Mouse (Mus musculus) embryonic facial prominence, embryonic 11.5 days (tissue): Measurements from ENCODE around the gene Fam25c. TPM values are rescaled to one million over a fixed set of nuclear protein-coding genes. Genes with fewer than 3 reads are reported as not detected.
A peak's percentile ranks its signal among the peaks of the same experiment; 100 is the strongest.
"Not testable (repeated sequence)": the region's sequence is repeated elsewhere in the genome, so short reads cannot be mapped to it uniquely, and the experiment has no call there.

Source experiments
- ATAC-seq: fragments of 200-750 bp; cut with Nextera tagmentation; replicated peaks from 2 replicates; pipeline ENCODE4 v1.8.0; 2017; ENCODE audit warnings: low read depth; ENCODE audit not compliant: insufficient number of reproducible peaks, low FRiP score, low TSS enrichment
- DNase-seq: peaks from one replicate; pipeline ENCODE4 v3.0.0-alpha.2; 2015; ENCODE audit warnings: low spot score
- H3K27ac ChIP-seq: fragments of 300-500 bp; sonication (generic); replicated peaks from 2 replicates; pipeline ENCODE4 v1.5.1; 2014; ENCODE audit warnings: mild to moderate bottlenecking, low read depth, low read length, control low read depth
- H3K27me3 ChIP-seq: fragments of 300-500 bp; sonication (generic); 2 replicates; pipeline ENCODE4 v1.6.1; 2014; ENCODE audit warnings: mild to moderate bottlenecking, low read length, moderate library complexity, mixed read lengths; ENCODE audit not compliant: control insufficient read depth, insufficient read depth
- H3K36me3 ChIP-seq: fragments of 300-500 bp; sonication (generic); replicated peaks from 2 replicates; pipeline ENCODE4 v1.6.1; 2014; ENCODE audit warnings: low read depth, mild to moderate bottlenecking, low read length, moderate library complexity, mixed read lengths; ENCODE audit not compliant: control insufficient read depth, insufficient read depth
- H3K4me1 ChIP-seq: fragments of 300-500 bp; sonication (generic); 2 replicates; pipeline ENCODE4 v1.6.1; 2014; ENCODE audit warnings: low read length, mixed read lengths; ENCODE audit not compliant: control insufficient read depth, insufficient read depth
- H3K4me2 ChIP-seq: fragments of 300-500 bp; sonication (generic); 2 replicates; pipeline ENCODE4 v1.6.1; 2014; ENCODE audit warnings: low read depth, mild to moderate bottlenecking, control low read depth, low read length, moderate library complexity
- H3K4me3 ChIP-seq: fragments of 300-500 bp; sonication (generic); 2 replicates; pipeline ENCODE4 v1.5.1; 2014; ENCODE audit warnings: low read depth, low read length, control low read depth
- H3K9ac ChIP-seq: fragments of 300-500 bp; sonication (generic); replicated peaks from 2 replicates; pipeline ENCODE4 v1.6.1; 2014; ENCODE audit warnings: mild to moderate bottlenecking, control low read depth, low read length
- H3K9me3 ChIP-seq: fragments of 300-500 bp; sonication (generic); replicated peaks from 2 replicates; pipeline ENCODE4 v1.6.1; 2016; ENCODE audit warnings: mild to moderate bottlenecking, low read length, inconsistent platforms, mixed read lengths; ENCODE audit not compliant: control insufficient read depth
- WGBS: fragments of 180-500 bp; shearing (Covaris S2); extraction: QIAGEN DNeasy Blood & Tissue Kit; methylation state at CpG from one replicate; pipeline ENCODE4 v1.1.7; 2014; 5-methylcytosine and 5-hydroxymethylcytosine counted together
- polyA plus RNA-seq: library from polyadenylated mRNA; unstranded; fragments of >200 nt; fragmentation: Nextera tagmentation; extraction: Ambion mirVana; gene quantifications from 2 replicates; pipeline ENCODE4 v1.2.1, GENCODE M21; 2014

Fam25c gene
- polyA plus RNA-seq, 1 experiment from 2014 or later = not detected

DNA sequence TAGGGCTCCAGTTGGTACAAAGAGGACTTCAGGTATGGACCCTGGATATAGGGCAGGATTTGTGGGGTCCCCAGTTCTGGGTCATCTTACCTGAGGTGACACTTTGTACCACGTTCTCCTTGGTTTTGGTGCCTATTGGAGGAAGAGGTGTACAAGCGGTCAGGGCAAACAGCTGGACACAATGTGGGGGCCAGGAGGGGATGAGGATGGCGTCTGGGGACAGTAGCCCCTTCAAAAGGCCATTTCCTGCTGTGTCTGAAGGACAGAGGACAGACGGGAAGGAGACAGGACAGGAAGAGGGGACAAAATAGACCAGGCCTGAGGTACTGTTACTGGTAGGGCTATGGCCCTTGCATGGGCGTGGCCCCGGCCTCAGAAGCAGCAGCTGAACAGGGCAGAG, 18.3 kb upstream of the Fam25c start:
- H3K9me3 ChIP-seq = no peaks in the 10 kb centered on the region
- no peak overlapping the region for H3K27ac ChIP-seq
- H3K9ac ChIP-seq = no peak overlapping the region
- H3K27me3 ChIP-seq = no peaks in the 10 kb centered on the region; the same call in 1 of the 2 replicates
- no peak overlapping the region for H3K4me3 ChIP-seq
- no peaks in the 10 kb centered on the region for H3K4me1 ChIP-seq
- ATAC-seq = no peak
- H3K4me2 ChIP-seq = no peak overlapping the region
- H3K36me3 ChIP-seq = no peaks in the 10 kb centered on the region
- 62% methylated on average over 6 of the region's 6 CpGs for WGBS
- DNase-seq = no peak

DNA sequence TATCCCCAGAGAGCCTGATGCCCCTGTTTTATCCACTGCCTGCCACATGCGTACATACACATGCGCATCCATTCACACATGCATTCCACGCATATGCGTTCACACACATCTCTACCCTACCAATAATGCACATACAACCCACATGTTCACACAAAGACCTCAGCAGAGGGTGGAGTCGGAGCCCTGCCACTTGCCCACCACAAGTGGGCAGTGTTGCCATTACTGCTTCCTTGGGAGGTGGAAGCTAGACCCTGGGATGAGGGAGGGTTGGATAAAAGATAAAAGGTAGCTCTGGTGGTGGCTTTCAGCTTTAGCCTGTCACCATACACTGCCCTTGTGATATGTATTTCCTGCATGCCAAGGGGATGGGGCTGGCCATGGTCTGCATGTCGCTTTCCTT, 17.4 kb upstream of the Fam25c start:
- Histone ChIP-seq H3K27ac (no peak overlapping the region), H3K36me3 (no peaks in the 10 kb centered on the region), H3K9ac (no peak overlapping the region), H3K9me3 (no peaks in the 10 kb centered on the region), H3K4me1 (no peaks in the 10 kb centered on the region), H3K27me3 (no peaks in the 10 kb centered on the region; the same call in 1 of the 2 replicates), H3K4me2 (no peak overlapping the region), H3K4me3 (no peak overlapping the region)
- ATAC-seq (no peak), DNase-seq (peak; percentile 52)
- 77% methylated on average over 6 of the region's 6 CpGs for WGBS

DNA sequence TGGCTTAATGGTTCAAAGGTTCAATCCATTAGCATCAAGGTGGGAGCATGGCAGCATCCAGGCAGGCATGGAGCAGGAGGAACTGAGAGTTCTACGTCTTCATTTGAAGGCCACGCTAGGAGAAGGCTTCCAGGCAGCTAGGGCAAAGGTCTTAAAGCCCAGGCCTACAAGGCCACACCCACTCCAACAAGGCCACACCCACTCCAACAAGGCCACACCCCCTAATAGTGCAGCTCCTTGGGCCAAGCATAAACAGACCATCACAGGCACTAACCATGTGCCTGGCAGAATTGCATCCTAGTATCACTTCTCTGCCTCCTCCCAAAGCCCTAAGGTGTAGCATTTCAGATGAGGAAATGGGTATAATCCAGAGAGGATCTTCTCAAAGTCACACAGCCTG, 16.5 kb upstream of the Fam25c start:
- H3K27ac ChIP-seq = no peak overlapping the region
- no peak overlapping the region for H3K4me3 ChIP-seq
- H3K9ac ChIP-seq = no peak overlapping the region
- 74% methylated on average over 2 of the region's 2 CpGs for WGBS
- H3K4me2 ChIP-seq = no peak overlapping the region
- no peaks in the 10 kb centered on the region for H3K9me3 ChIP-seq
- no peaks in the 10 kb centered on the region for H3K36me3 ChIP-seq
- DNase-seq = no peak
- no peak for ATAC-seq
- no peaks in the 10 kb centered on the region; the same call in 1 of the 2 replicates for H3K27me3 ChIP-seq
- no peaks in the 10 kb centered on the region for H3K4me1 ChIP-seq

DNA sequence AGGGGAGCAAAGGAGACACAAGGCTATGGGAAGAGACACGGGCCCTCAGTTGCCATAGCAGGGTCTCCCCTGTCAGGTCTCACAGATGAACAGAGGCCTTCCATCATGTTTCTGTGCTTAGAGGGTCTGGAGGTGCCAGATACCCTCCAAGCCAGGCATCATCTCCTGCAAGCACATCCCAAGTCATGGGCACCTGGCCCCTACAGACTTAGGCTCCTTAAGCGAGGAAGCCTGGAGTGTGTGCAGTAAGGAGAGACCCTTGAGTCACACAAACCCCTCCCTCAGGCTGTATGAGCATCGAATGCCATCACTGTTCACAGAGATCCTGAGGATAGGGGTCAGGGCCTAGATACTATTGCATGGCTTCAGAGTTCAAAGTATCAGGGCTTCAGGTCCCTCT, 15.7 kb upstream of the Fam25c start:
- no peaks in the 10 kb centered on the region for H3K4me1 ChIP-seq
- H3K36me3 ChIP-seq = no peaks in the 10 kb centered on the region
- H3K9me3 ChIP-seq = no peaks in the 10 kb centered on the region
- no peak for DNase-seq
- H3K27ac ChIP-seq = no peak overlapping the region
- H3K27me3 ChIP-seq = no peaks in the 10 kb centered on the region; the same call in 1 of the 2 replicates
- no peak overlapping the region for H3K4me2 ChIP-seq
- no peak overlapping the region for H3K9ac ChIP-seq
- H3K4me3 ChIP-seq = no peak overlapping the region
- 79% methylated on average over 3 of the region's 3 CpGs for WGBS
- ATAC-seq = no peak

DNA sequence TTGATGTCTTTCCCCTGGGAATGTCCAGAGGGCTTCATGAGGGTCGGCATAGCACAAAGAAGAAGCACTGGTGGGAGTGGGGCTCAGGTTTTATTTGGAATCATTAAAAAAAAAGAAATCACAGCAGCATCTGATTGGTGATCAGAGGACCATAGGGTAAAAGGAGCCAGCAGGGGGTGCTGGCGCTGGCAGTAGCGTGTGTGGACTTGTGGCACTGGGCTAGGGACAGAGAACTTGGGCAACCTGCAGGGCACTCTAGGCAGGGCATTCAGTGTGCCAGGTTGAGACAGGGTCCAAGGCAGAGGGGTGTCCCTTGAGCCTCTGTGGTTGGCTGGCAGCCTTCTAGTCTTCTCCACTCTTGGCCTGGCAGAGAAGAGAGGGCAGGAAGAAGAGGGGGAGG, 15.0 kb upstream of the Fam25c start:
- no peak for ATAC-seq

DNA sequence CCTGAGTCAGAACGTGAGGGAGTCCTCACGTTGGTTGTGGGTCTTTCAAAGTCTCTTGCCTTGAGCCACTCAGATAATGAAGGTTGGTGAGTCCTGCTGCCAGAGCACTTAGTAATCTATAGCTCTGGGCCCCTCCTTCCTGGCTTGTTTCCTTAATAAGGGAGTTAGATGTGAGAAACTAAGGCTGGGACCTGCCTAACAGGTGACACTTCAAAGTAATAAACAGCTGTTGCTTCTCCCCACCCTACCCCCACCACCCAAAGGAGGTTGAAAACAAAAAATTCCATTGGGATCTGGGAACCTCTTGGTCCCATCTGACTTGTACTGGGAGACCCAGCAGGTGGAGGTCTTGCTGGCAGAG, 9.9 kb upstream of the Fam25c start:
- Histone ChIP-seq H3K4me1 (no peaks in the 10 kb centered on the region), H3K36me3 (no peaks in the 10 kb centered on the region), H3K4me3 (no peak overlapping the region), H3K9me3 (no peaks in the 10 kb centered on the region), H3K27me3 (peaks cover 6% of the 10 kb centered on the region), H3K27ac (no peak overlapping the region), H3K4me2 (no peak overlapping the region), H3K9ac (no peak overlapping the region)
- no peak for DNase-seq
- ATAC-seq = no peak
- WGBS = 95% methylated on average over 2 of the region's 2 CpGs

More for the DNA sequence above, 15.0 kb upstream of the Fam25c start:
- Histone ChIP-seq H3K4me2 (no peak overlapping the region), H3K9ac (no peak overlapping the region; the same call in 1 of the 2 replicates), H3K4me3 (no peak overlapping the region), H3K36me3 (no peaks in the 10 kb centered on the region), H3K9me3 (no peaks in the 10 kb centered on the region), H3K27ac (no peak overlapping the region), H3K4me1 (no peaks in the 10 kb centered on the region), H3K27me3 (no peaks in the 10 kb centered on the region; the same call in 1 of the 2 replicates)
- DNase-seq = no peak
- 53% methylated on average over 3 of the region's 3 CpGs for WGBS

DNA sequence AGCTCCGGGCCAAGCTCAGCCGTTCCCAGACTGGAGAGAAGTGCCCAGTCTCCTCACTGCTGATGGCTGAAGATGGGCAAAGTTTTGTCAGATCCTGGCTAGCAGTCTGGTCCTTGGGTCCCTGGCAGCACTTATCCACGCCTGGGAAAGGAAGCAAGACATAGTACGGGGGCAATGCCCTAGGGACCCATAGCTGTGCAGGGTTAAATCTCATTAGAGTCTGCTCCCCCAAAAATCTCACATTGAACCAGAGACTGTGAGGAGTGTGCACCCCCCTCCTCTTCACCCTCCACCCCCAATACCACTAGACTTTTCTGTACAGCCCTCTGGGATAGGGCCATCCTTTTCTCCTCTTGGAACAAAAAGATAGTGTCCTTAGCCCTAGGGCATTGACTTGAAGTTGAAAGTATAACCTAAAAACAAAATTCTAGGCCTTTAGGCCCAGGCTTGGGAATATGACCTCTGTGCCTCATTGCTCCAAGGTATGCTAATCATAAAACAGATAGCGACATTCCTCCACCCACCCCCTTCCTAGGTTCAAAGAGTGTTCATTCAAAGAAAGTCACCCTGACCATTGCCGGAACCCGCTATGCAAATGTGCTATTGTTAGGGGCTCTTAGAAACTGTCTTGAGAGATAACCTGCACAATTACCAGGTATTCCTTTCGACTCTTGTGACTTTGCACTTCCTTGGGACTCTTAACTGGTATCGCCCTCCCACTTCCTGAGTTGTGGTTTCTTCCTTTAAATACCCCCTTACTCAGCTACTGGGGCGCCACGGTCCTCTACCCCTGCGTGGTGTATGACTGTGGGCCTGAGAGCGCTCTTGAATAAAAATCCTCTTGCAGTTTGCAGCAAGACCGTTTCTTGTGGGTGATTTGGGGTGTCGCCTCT, 9.3 kb upstream of the Fam25c start:
- not testable (repeated sequence) for H3K27ac ChIP-seq

DNA sequence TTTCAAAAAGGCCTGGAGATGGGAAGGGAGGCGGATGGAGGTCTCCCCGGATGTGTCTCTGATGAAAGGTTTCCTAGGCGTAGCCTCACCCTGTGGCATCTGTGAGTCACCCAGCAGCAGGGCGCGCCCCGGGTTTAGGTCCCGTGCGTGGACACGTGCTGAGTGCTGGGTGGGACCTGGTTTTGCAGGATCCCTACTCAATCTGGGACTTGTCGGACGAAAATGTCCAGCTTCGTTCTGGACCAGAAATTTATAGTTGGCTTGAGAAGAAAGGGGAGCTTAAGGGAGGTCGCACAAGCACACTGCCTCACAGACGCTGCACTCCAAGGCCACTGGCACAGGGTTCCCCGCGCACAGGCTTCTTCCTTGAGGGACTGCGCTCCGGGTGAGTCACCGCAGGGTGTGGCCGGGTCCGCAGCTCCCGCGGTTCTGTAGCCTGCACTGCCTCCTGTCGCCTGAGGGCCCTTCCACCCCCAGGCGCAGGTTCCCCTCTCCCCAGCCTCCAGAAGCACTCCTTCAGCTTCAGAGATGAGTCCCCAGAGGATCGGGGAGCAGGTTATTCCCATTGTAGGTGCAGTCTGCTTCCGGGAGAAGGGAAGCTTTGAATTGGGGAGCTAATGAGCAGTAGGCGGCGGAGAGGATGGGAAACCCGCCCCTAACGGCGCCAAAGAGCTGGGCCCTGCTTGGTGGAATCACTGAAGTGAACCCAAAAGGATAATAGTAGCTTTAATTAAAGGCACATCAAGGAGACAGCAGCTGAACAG, 8.4 kb upstream of the Fam25c start:
- DNase-seq = peak; percentile 58
- no peaks in the 10 kb centered on the region for H3K4me1 ChIP-seq
- H3K36me3 ChIP-seq = no peaks in the 10 kb centered on the region
- peaks cover 6% of the 10 kb centered on the region for H3K27me3 ChIP-seq
- H3K9ac ChIP-seq = peak overlapping the region; percentile 54
- no peak overlapping the region for H3K27ac ChIP-seq
- H3K4me3 ChIP-seq = peak overlapping the region; percentile 32
- WGBS = 2% methylated on average over 32 of the region's 32 CpGs
- no peaks in the 10 kb centered on the region for H3K9me3 ChIP-seq
- peak overlapping the region; percentile 67 for H3K4me2 ChIP-seq
- peak; percentile 82 for ATAC-seq

More for the DNA sequence above, 9.3 kb upstream of the Fam25c start:
- peak overlapping the region; percentile 32 for H3K4me3 ChIP-seq
- not testable (repeated sequence) for H3K9ac ChIP-seq, ATAC-seq, H3K4me1 ChIP-seq, DNase-seq, H3K9me3 ChIP-seq, H3K27me3 ChIP-seq, H3K36me3 ChIP-seq
- WGBS = 76% methylated on average over 15 of the region's 15 CpGs
- peak overlapping the region; percentile 67 for H3K4me2 ChIP-seq
